Mouse (Mus musculus) hindbrain, embryonic 15.5 days (tissue): ENCODE measurements at regions not wholly inside any gene's neighbourhood (a gene's known extent, or its start where the extent isn't known, plus 50 kb on each side); places are given as distances from the start of the nearest gene placed in this dataset.
A peak's percentile ranks its signal among the peaks of the same experiment; 100 is the strongest.

Experiments used
- ATAC-seq: fragments of 200-750 bp; cut with Nextera tagmentation; 2 replicates; pipeline ENCODE4 v1.8.0; 2017; ENCODE audit warnings: low read depth, moderate number of reproducible peaks, moderate TSS enrichment; ENCODE audit not compliant: low FRiP score
- H3K27ac ChIP-seq: fragments of 300-500 bp; sonication (generic); replicated peaks from 2 replicates; pipeline ENCODE4 v1.5.1; 2015; ENCODE audit warnings: mild to moderate bottlenecking, inconsistent platforms
- H3K27me3 ChIP-seq: fragments of 300-500 bp; sonication (generic); 2 replicates; pipeline ENCODE4 v1.6.1; 2015; ENCODE audit warnings: control low read depth, inconsistent platforms
- H3K36me3 ChIP-seq: fragments of 300-500 bp; sonication (generic); 2 replicates; pipeline ENCODE4 v1.6.1; 2015; ENCODE audit warnings: control low read depth, inconsistent platforms
- H3K4me1 ChIP-seq: fragments of 300-500 bp; sonication (generic); replicated peaks from 2 replicates; pipeline ENCODE4 v1.6.1; 2015; ENCODE audit warnings: control low read depth, inconsistent platforms
- H3K4me2 ChIP-seq: fragments of 300-500 bp; sonication (generic); 2 replicates; pipeline ENCODE4 v1.6.1; 2015; ENCODE audit warnings: moderate library complexity, mild to moderate bottlenecking, inconsistent platforms
- H3K4me3 ChIP-seq: fragments of 300-500 bp; sonication (generic); 2 replicates; pipeline ENCODE4 v1.5.1; 2015; ENCODE audit warnings: mild to moderate bottlenecking, inconsistent platforms
- H3K9ac ChIP-seq: fragments of 300-500 bp; sonication (generic); 2 replicates; pipeline ENCODE4 v1.6.1; 2015; ENCODE audit warnings: inconsistent platforms
- H3K9me3 ChIP-seq: fragments of 300-500 bp; sonication (generic); 2 replicates; pipeline ENCODE4 v1.6.1; 2016; ENCODE audit warnings: control low read depth, inconsistent platforms
- WGBS: fragments of 180-500 bp; shearing (Covaris S2); methylation state at CpG from one replicate; pipeline ENCODE4 v1.1.7; 2015; 5-methylcytosine and 5-hydroxymethylcytosine counted together

DNA sequence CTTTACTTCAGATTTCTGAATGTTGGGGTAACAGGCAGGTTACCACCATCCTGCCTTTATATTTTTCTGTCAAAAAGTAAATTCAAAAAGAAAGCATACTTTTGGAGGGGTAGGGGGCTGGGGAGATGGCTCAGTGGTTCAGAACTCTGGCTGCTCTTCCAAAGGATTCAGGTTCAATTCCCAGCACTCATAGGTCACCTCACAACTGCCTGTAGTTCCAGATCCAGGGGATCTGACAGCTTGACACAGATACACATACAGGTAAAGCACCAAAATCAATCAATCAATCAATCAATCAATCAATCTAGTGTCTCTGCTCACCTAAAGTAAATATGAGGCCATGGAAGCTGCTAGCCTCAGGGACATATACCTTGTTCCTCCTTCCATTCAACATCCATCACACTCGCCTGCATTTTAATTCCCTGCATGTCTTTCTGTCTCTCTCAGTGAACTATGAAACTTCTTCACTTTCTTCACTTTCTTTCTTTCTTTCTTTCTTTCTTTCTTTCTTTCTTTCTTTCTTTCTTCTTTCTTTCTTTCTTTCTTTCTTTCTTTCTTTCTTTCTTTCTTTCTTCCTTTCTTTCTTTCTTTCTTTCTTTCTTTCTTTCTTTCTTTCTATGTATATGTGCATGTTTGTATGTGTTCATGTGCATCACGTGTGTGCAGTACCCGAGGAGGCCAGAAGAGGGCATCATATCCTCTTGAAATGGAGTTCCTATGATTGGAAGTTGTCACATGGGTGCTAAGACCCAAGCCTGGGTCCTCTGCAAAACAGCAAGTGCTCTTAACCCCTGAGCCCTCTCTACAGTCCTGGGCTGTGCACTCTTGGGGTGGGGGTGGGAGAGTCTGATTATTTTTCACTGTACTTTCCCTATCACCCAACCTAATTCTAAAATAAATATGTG lies 59.6 kb upstream of the Cpsf6 start:
- Histone ChIP-seq H3K9ac (no peak overlapping the region), H3K4me1 (peaks cover 14% of the 10 kb centered on the region), H3K36me3 (no peaks in the 10 kb centered on the region), H3K4me2 (no peak overlapping the region), H3K27me3 (no peaks in the 10 kb centered on the region), H3K4me3 (no peak overlapping the region), H3K9me3 (peaks cover 5% of the 10 kb centered on the region; the same call in 1 of the 2 replicates), H3K27ac (no peak overlapping the region)
- WGBS: 96% methylated on average over 3 of the region's 3 CpGs
- ATAC-seq: no peak

DNA sequence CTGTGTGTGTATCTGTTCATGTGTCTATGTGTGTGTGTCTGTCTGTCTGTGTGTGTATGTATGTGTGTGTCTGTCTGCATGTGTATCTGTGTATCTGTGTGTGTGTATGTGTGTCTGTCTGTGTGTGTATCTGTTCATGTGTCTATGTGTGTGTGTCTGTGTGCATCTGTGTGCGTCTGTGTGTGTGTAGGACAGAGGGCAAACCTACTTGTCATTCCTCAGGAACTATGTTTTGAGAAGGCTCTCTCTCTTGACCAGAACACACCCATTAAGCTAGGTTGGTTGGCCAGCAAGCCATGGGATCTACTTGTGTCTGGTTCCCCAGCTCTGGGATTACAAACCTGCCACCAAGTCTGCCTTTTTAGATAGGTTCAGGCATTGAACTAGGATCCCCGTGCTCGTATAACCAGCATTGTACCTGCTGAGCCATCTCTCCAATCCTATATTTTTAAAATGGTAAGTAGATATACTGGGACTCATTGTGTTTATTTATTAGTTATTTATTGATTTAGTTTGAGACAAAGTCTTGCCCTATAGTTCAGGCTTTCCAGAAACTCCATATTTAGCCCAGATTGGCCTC lies 58.9 kb upstream of the Cpsf6 start:
- no peak overlapping the region for H3K4me2 ChIP-seq
- no peak for ATAC-seq
- peaks cover 5% of the 10 kb centered on the region; the same call in 1 of the 2 replicates for H3K9me3 ChIP-seq
- no peak overlapping the region for H3K9ac ChIP-seq
- 95% methylated on average over 3 of the region's 3 CpGs for WGBS
- H3K27ac ChIP-seq: no peak overlapping the region
- peaks cover 14% of the 10 kb centered on the region for H3K4me1 ChIP-seq
- H3K4me3 ChIP-seq: no peak overlapping the region
- H3K36me3 ChIP-seq: no peaks in the 10 kb centered on the region
- H3K27me3 ChIP-seq: no peaks in the 10 kb centered on the region

DNA sequence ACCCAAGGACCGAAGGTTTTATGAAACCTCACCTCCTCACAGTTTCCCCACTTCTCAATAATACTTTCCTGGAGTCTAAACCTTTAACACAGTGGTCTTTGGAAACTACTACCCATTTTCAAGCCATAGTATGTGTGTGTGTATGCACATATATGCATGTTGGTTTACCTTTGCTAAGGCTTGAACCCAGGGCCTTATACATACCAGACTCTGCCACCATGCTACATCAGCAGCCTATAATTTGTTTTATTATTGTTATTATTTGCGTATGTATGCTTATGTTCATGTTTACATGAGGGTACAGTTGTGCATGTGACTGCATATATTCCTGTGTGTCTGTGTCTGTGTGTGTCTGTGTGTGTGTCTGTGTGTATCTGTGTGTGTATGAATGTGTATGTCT lies 58.2 kb upstream of the Cpsf6 start:
- Histone ChIP-seq H3K27ac (no peak overlapping the region), H3K36me3 (no peaks in the 10 kb centered on the region), H3K27me3 (no peaks in the 10 kb centered on the region), H3K9me3 (peaks cover 2% of the 10 kb centered on the region; the same call in 1 of the 2 replicates), H3K9ac (no peak overlapping the region), H3K4me1 (peaks cover 14% of the 10 kb centered on the region), H3K4me2 (no peak overlapping the region), H3K4me3 (no peak overlapping the region)
- WGBS: 91% methylated on average over 2 of the region's 2 CpGs
- no peak for ATAC-seq

DNA sequence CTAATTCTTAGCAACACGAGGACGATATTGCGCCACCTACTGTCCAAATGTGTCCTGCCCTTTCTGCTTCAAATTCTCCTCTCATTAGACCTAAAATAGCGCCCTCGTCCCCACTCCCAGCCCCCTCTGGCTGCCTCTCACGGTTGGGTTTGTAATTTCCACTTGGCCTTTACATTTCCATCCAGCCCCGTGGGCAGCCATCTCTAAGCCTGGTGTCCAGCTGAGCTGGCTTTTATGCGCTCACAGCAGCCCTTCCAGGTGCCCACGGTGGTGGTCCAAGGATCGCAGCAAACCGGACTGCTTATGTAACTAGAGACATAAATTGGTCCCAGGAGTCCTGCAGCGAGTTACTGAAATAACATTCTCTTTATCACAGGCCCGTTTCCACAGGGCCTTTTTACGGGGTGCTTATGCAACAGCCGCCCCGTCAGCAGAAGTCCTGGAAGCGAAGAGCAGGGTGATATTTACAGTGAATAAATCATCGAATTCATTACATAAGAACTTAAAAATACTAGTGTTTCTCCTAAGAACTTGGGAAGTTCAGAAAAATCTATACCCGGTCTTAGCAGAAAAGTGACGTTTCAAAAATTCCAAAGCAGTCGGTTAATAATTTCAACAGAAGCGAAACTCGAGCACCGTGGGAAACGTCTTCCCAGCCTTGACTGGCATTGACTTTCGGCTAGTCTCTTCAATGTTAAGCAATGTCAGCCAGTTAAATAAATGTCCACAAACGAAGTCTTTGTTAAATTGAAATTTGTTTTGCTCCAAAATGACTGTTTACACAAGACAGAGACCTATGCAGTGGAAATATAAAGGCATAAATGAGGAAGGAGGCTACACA lies 57.3 kb upstream of the Cpsf6 start:
- Histone ChIP-seq H3K9ac (no peak overlapping the region), H3K4me2 (no peak overlapping the region)
- ATAC-seq: no peak

DNA sequence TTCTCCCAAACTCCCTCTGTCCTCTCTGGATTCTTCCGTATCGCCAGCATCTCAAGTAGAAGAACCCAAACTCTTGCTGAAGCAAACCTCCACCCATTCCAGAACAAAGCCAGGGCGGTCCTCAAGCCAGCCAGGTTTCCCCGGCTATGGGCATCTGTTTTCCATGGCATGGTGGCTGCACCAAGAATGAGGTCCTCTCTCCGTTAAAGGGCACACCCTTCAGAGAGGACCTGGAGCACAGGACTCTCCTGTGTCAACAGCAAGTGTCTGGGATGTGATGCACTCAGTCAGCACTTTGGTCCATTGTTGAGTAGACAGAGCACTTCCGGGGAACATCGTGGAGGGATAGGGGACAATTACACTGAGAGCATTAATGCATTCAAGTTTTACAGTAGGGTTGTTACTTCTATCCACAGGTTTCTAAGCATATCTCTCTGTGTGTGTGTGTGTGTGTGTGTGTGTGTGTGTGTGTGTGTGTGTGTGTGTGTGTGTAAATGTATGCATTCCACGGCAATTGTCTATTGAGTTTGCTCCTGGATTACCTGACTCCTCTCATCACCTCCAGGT lies 56.6 kb upstream of the Cpsf6 start:
- Histone ChIP-seq H3K9ac (no peak overlapping the region), H3K27ac (no peak overlapping the region), H3K27me3 (no peaks in the 10 kb centered on the region), H3K4me3 (no peak overlapping the region), H3K4me1 (peaks cover 22% of the 10 kb centered on the region), H3K4me2 (no peak overlapping the region), H3K36me3 (no peaks in the 10 kb centered on the region), H3K9me3 (no peaks in the 10 kb centered on the region)
- WGBS: 60% methylated on average over 8 of the region's 8 CpGs
- no peak for ATAC-seq

More for the DNA sequence above, 57.3 kb upstream of the Cpsf6 start:
- no peaks in the 10 kb centered on the region for H3K27me3 ChIP-seq
- no peak overlapping the region for H3K4me3 ChIP-seq
- no peak overlapping the region for H3K27ac ChIP-seq
- 47% methylated on average over 27 of the region's 27 CpGs for WGBS
- no peaks in the 10 kb centered on the region for H3K36me3 ChIP-seq
- H3K4me1 ChIP-seq: peaks cover 20% of the 10 kb centered on the region
- H3K9me3 ChIP-seq: no peaks in the 10 kb centered on the region

DNA sequence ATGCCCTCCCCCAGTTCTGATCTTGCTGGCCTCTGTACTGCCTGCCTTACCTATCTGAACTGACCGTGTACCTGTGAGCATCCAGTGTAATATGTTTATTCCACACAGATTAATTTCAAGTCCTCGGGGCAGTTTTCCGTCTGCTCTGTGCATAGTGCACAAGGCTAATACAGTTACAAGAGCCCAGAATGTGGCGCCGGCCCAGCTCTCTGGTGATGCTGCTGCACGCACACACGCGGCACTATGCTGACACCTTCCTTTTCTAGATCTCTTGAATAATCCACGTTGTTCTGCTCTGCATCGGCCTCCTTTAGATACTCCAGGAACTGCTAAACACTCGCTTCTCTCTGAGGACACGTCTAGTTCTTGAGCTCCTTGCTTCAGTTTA lies 55.9 kb upstream of the Cpsf6 start:
- Histone ChIP-seq H3K4me2 (peak overlapping the region; percentile 58), H3K4me3 (peak overlapping the region; percentile 31; the same call in 1 of the 2 replicates), H3K36me3 (no peaks in the 10 kb centered on the region), H3K27ac (no peak overlapping the region), H3K9me3 (no peaks in the 10 kb centered on the region), H3K27me3 (0 out of 2 replicates have a peak, but pooled peaks cover 3% of the 10 kb centered on the region), H3K4me1 (peaks cover 18% of the 10 kb centered on the region), H3K9ac (peak overlapping the region; percentile 4; the same call in 1 of the 2 replicates)
- peak; percentile 43 for ATAC-seq
- 42% methylated on average over 12 of the region's 12 CpGs for WGBS

DNA sequence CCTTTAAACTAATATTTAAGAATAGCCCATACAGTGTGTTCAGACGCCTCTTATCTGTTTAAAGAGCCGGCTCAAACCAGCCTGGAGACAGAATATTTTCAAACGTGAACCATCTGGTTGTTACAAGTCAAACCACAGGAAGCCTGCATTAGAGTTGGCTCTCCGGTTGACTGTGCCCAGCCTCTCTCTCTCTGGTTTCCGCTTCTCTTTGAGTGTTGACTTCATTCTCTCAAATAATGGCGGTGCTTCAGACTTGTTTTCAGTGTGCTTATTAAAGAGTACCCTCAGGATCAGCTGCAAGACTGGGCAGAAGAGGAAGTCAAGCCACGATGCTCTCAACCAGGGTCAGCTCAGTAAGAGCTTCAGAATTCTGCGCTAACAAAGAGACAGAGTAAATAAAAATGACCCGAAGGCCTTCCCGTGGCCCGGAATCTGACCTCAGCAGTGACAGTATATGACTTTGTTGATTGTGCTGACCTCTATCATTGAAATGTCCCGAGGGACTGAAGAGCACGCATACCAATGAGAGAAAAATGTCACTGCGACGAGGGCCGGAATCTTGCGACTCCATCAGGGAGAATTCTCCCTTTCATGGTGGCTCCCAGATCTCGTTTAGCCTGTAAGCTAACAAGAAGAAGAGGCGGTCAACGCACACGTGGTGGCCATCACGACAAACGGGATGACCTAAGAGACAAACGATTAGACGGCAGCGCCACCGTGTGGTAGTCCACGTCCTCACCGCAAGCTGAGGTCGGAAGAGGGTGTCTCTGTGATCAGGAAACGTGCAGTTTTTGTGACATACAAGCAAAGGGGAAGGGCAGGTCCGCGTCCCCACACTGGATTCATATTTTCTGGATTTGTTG lies 55.3 kb upstream of the Cpsf6 start:
- Histone ChIP-seq H3K4me3 (peak overlapping the region; percentile 31), H3K9me3 (no peaks in the 10 kb centered on the region), H3K9ac (peak overlapping the region; percentile 21), H3K4me1 (peaks cover 18% of the 10 kb centered on the region), H3K36me3 (no peaks in the 10 kb centered on the region), H3K4me2 (peak overlapping the region; percentile 58), H3K27me3 (0 out of 2 replicates have a peak, but pooled peaks cover 3% of the 10 kb centered on the region), H3K27ac (no peak overlapping the region)
- peak; percentile 72 for ATAC-seq
- WGBS: 18% methylated on average over 33 of the region's 33 CpGs

DNA sequence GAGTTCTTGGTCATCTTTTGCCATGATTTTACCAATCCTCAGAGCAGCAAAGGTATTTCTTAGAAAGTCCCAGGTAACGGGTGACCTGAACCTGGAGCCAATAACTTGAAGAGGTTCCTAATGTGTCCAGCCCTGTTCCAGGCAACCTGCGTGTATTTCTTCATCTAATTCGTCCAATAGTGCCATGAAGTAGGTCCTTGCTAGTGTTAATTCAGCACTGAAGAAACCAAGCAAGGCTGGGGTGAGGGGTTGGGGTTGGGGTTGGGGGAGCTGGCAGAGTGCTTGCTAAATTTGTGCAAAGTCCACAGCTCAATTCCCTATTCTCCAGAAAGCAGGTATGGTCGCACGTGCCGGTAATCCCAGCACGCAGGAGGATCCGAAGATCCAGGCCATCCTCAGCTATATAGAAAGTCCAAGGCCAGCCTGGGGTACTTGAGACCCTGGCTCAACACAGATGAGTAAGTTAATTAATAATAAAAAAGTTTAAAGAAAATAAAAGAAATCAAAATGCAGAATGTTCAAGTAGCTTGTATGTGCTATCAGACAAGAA lies 54.6 kb upstream of the Cpsf6 start:
- WGBS: 98% methylated on average over 8 of the region's 8 CpGs
- Histone ChIP-seq H3K27ac (no peak overlapping the region), H3K36me3 (no peaks in the 10 kb centered on the region), H3K4me2 (no peak overlapping the region), H3K4me1 (peaks cover 18% of the 10 kb centered on the region), H3K27me3 (0 out of 2 replicates have a peak, but pooled peaks cover 3% of the 10 kb centered on the region), H3K9ac (no peak overlapping the region), H3K9me3 (no peaks in the 10 kb centered on the region), H3K4me3 (no peak overlapping the region)
- no peak for ATAC-seq

DNA sequence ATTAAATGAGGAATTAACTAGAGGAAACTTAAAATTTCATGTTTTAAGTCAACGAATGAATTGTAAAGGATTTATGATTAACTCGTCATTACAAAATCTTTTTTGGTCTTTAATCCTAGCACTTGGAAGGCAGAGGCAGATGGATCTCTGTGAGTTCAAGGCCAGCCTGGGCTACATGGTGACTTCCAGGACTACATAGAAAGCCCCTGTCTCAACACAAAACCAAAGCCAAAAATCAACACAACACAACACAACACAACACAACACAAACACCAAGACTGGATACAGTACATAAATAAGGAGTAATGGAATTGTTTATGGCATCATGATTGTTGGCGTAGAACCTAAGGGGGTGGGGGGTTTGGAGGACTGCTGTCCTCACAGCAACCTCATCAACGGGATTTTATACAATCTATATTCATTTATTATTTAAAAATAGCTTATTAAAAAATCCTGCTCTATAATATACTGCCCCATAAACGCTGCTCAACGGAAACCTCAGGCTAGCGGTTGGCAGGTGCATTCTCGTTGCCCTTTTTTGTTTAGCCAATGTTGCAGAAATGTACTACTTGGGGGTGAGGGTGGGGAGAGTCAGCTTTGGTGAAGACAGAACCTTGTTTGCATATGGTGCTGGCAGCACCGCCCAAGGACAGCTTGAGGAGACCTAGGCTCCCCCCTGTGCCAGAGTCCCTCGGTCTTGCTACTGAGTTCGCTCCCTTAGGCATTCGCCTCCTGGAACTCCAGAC lies 53.9 kb upstream of the Cpsf6 start:
- Histone ChIP-seq H3K9me3 (no peaks in the 10 kb centered on the region), H3K27ac (no peak overlapping the region), H3K9ac (no peak overlapping the region), H3K4me2 (no peak overlapping the region), H3K4me1 (peaks cover 18% of the 10 kb centered on the region), H3K4me3 (no peak overlapping the region), H3K27me3 (0 out of 2 replicates have a peak, but pooled peaks cover 3% of the 10 kb centered on the region), H3K36me3 (no peaks in the 10 kb centered on the region)
- ATAC-seq: no peak
- WGBS: 92% methylated on average over 12 of the region's 12 CpGs

DNA sequence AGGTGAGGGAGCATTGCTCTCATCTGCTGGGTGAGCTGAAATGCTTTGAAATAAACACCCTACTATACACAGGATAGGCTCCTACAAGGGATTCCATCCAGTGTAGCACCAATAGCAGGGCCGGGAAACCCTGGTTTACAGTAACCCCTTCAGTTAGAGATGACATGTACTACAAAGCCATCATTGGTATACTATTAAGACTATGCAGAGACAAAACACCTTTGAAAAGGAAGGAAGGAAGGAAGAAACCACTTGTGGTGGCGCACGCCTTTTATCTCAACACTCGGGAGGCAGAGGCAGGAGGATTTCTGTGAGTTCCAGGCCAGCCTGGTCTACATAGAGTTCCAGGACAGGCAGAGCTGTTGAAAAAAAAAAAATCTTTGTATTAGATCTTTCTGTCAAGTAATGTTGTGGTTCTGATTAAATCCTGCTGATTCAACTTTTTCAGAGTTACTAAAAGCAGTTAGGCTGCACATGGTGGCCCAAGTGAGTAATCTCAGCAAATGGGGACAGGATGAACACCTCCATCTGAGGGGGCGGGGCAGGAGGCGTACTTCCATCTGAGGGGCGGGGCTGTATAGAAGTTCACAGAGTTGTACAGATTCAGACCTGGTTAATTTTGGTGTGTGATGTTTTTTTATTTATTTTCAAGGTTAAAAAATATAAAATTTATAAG lies 53.2 kb upstream of the Cpsf6 start:
- ATAC-seq: no peak
- H3K27ac ChIP-seq: no peak overlapping the region

More for the DNA sequence above, 53.2 kb upstream of the Cpsf6 start:
- H3K27me3 ChIP-seq: 0 out of 2 replicates have a peak, but pooled peaks cover 3% of the 10 kb centered on the region
- H3K4me2 ChIP-seq: no peak overlapping the region
- no peaks in the 10 kb centered on the region for H3K9me3 ChIP-seq
- H3K4me1 ChIP-seq: peaks cover 18% of the 10 kb centered on the region
- no peaks in the 10 kb centered on the region for H3K36me3 ChIP-seq
- no peak overlapping the region for H3K9ac ChIP-seq
- no peak overlapping the region for H3K4me3 ChIP-seq
- WGBS: 94% methylated on average over 7 of the region's 7 CpGs
